Mouse (Mus musculus) stomach, embryonic 16.5 days (tissue): Measurements from ENCODE around the gene Fam234a. TPM values are rescaled to one million over a fixed set of nuclear protein-coding genes. Genes with fewer than 3 reads are reported as not detected.
A peak's percentile ranks its signal among the peaks of the same experiment; 100 is the strongest.

Experiments used
- ATAC-seq: fragments of 200-750 bp; cut with Nextera tagmentation; 2 replicates; pipeline ENCODE4 v1.8.0; 2017; ENCODE audit warnings: moderate number of reproducible peaks, moderate TSS enrichment; ENCODE audit not compliant: insufficient read depth, low FRiP score
- H3K27ac ChIP-seq: fragments of 300-500 bp; sonication (generic); 2 replicates; pipeline ENCODE4 v1.5.1; 2014; ENCODE audit warnings: low read length
- H3K27me3 ChIP-seq: fragments of 300-500 bp; sonication (generic); 2 replicates; pipeline ENCODE4 v1.6.1; 2014; ENCODE audit warnings: low read length, control low read depth, mixed read lengths; ENCODE audit not compliant: control insufficient read depth, insufficient read depth
- H3K36me3 ChIP-seq: fragments of 300-500 bp; sonication (generic); 2 replicates; pipeline ENCODE4 v1.6.1; 2014; ENCODE audit warnings: low read length; ENCODE audit not compliant: control insufficient read depth, insufficient read depth
- H3K4me1 ChIP-seq: fragments of 300-500 bp; sonication (generic); 2 replicates; pipeline ENCODE4 v1.6.1; 2014; ENCODE audit warnings: low read length, control low read depth, mixed read lengths; ENCODE audit not compliant: control insufficient read depth, insufficient read depth
- H3K4me2 ChIP-seq: fragments of 300-500 bp; sonication (generic); 2 replicates; pipeline ENCODE4 v1.6.1; 2014; ENCODE audit warnings: low read depth, low read length, mixed read lengths
- H3K4me3 ChIP-seq: fragments of 300-500 bp; sonication (generic); replicated peaks from 2 replicates; pipeline ENCODE4 v1.5.1; 2014; ENCODE audit warnings: mild to moderate bottlenecking, low read length
- H3K9ac ChIP-seq: fragments of 300-500 bp; sonication (generic); 2 replicates; pipeline ENCODE4 v1.6.1; 2014; ENCODE audit warnings: low read length
- H3K9me3 ChIP-seq: fragments of 300-500 bp; sonication (generic); replicated peaks from 2 replicates; pipeline ENCODE4 v1.6.1; 2016; ENCODE audit warnings: low read length, control low read depth; ENCODE audit not compliant: control insufficient read depth
- WGBS: fragments of 180-500 bp; shearing (Covaris S2); extraction: QIAGEN DNeasy Blood & Tissue Kit; methylation state at CpG from one replicate; pipeline ENCODE4 v1.1.7; 2014; 5-methylcytosine and 5-hydroxymethylcytosine counted together
- polyA plus RNA-seq: library from polyadenylated mRNA; unstranded; fragments of >200 nt; fragmentation: Nextera tagmentation; extraction: Ambion mirVana; gene quantifications from 2 replicates; pipeline ENCODE4 v1.2.1, GENCODE M21; 2015

The Fam234a gene
- polyA plus RNA-seq, 1 experiment from 2014 or later: 89.0 TPM

DNA sequence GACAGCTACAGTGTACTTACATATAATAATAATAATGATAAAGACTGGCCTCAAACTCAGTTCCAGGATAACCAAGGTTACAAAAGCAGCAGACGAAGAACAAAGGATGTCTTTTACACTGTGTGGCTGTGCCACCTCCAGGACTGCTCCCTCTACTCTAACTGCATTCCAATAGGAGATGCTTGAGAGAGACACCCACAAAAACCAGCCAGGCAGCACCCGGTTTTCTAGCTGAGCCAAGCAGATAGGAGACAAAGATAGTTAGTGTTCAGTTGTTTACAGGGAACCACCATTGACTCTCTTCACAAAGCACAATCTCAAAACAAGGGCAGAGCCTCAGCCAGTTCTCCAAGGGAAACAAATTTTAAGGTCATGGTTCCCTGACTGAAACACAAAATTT is 4.5 kb downstream of the Fam234a start:
- Histone ChIP-seq H3K4me3 (no peak overlapping the region), H3K4me2 (no peak overlapping the region), H3K4me1 (peaks cover 22% of the 10 kb centered on the region), H3K27ac (peak overlapping the region; percentile 62), H3K36me3 (no peaks in the 10 kb centered on the region), H3K9me3 (no peaks in the 10 kb centered on the region), H3K27me3 (no peaks in the 10 kb centered on the region), H3K9ac (no peak overlapping the region)
- 54% methylated on average over 2 of the region's 2 CpGs for WGBS
- no peak for ATAC-seq

DNA sequence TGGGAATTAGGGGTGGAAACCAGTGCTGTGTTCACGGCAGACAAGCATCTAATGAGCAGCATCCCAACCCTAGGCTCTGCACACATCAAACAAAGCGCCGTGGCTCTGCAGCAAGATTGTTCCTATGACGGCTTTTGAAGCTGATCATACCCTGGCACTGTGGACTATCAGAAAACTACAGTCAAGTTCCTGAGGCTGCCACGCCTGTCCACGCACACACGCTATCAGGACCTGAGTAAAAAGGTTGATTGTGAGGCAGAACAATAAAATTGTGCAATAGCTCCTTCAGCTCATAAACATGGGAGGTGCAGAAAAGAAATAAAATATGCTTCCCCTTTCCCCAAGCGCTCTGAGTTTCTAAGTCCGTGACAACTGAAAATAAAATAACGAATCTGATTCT is 6.4 kb downstream of the Fam234a start:
- Histone ChIP-seq H3K27me3 (no peaks in the 10 kb centered on the region), H3K4me2 (no peak overlapping the region), H3K27ac (peak overlapping the region; percentile 38), H3K4me1 (peaks cover 18% of the 10 kb centered on the region), H3K9me3 (no peaks in the 10 kb centered on the region), H3K9ac (no peak overlapping the region), H3K36me3 (no peaks in the 10 kb centered on the region), H3K4me3 (no peak overlapping the region)
- peak; percentile 80 for ATAC-seq
- WGBS: 62% methylated on average over 10 of the region's 10 CpGs

DNA sequence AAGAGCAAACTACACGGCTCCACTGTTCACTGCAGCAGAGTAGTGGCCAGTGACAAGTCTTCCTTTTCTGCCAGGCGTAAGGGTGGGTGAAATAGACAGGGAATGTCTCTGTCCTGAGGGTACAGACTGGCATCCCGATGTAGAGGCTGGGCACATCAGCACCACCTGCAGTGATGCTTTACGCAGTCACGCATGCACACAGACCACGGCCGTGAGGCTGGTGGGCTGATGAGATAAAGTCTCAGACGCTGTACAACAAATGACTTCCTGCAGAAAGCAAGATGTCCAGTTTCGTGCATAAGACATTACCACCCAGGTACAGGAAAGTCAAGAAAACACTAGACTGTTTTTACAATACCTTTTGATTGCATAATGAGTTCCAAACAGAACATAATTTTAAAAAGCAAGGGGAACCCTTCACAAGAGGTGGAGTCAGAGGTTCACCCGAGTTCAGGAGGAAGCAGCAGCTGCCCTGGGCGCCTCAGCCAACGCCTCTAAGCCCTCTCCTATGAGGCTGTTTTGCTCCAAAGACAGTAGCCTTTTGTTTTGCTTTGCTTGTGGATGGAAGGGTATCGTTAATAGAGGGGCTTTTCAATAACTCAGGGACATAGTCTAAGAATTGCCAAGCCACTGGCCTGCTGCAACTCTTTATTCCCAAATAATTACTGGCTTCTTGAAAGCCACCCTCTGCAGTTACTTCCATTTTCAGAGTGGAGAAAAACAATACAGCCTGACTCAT is 8.8 kb downstream of the Fam234a start:
- no peak overlapping the region; the same call in 1 of the 2 replicates for H3K9ac ChIP-seq
- H3K4me2 ChIP-seq: no peak overlapping the region
- no peaks in the 10 kb centered on the region for H3K9me3 ChIP-seq
- peak overlapping the region; percentile 58 for H3K27ac ChIP-seq
- ATAC-seq: no peak
- WGBS: 58% methylated on average over 13 of the region's 13 CpGs
- H3K4me3 ChIP-seq: no peak overlapping the region
- H3K27me3 ChIP-seq: no peaks in the 10 kb centered on the region
- no peaks in the 10 kb centered on the region for H3K36me3 ChIP-seq
- H3K4me1 ChIP-seq: peaks cover 15% of the 10 kb centered on the region

DNA sequence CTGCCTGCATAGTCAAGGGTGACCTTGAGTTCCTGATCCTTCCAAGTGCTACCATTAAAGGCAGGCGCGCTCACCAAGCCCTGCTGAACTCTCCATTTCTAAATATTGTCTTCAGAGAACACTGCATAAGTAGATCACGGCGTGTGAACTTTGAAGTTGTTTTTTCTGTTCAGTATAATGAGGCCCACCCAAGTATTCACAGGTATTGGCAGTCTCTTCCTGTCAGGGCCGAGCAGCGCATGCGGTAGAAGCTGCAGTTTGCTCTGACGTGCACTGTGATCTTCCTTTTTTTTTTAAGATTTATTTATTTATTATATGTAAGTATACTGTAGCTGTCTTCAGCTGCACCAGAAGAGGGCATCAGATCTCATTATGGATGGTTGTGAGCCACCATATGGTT is 9.7 kb downstream of the Fam234a start:
- Histone ChIP-seq H3K9me3 (no peaks in the 10 kb centered on the region), H3K9ac (no peak overlapping the region), H3K4me3 (no peak overlapping the region), H3K4me2 (no peak overlapping the region), H3K4me1 (peaks cover 15% of the 10 kb centered on the region), H3K27ac (no peak overlapping the region), H3K36me3 (no peaks in the 10 kb centered on the region), H3K27me3 (no peaks in the 10 kb centered on the region)
- WGBS: 86% methylated on average over 8 of the region's 8 CpGs
- ATAC-seq: no peak

DNA sequence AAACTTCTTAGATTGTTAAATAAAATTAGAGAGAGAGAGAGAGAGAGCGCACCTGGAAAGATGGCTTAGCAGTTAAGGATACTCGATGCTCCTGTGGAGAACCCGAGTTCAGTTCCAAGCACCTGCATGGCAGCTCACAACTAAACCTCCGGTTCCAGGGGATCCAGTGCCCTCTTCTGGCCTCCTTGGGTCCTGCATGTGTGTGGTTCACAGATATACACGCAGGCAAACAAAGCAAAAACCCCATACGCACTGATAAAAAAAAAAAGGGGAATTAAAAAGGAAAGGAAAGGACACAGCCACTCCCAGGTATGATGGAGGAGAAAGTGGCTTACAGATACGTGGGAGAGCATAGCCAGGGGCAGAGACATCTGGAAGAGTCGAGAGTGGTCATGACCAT is 11.2 kb downstream of the Fam234a start:
- Histone ChIP-seq H3K9me3 (no peaks in the 10 kb centered on the region), H3K27me3 (no peaks in the 10 kb centered on the region), H3K27ac (no peak overlapping the region), H3K4me1 (peaks cover 15% of the 10 kb centered on the region), H3K4me3 (no peak overlapping the region), H3K9ac (no peak overlapping the region), H3K4me2 (no peak overlapping the region), H3K36me3 (no peaks in the 10 kb centered on the region)
- ATAC-seq: no peak
- 76% methylated on average over 8 of the region's 8 CpGs for WGBS

DNA sequence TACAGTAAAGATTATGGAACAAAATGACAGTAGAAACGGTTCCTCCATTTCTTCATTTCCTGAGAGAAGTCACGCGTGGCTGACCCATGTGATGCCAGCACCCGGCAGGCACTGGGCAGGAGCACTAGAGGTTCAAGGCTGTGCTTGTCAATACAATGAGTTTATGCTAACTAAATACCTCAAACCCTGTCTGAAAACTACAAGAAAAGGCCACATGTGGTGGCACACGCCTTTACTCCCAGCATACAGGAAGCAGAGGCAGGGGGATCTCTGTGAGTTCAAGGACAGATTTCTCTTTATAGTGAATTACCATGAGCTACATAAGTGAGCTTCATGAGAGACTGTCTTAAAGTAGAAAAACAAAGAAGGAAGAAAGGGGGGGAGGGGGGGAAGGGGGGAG is 12.9 kb downstream of the Fam234a start:
- H3K4me3 ChIP-seq: no peak overlapping the region
- peaks cover 7% of the 10 kb centered on the region; the same call in 1 of the 2 replicates for H3K4me1 ChIP-seq
- no peak overlapping the region for H3K27ac ChIP-seq
- H3K27me3 ChIP-seq: no peaks in the 10 kb centered on the region
- no peak overlapping the region for H3K9ac ChIP-seq
- no peaks in the 10 kb centered on the region for H3K9me3 ChIP-seq
- H3K4me2 ChIP-seq: no peak overlapping the region
- WGBS: 79% methylated on average over 5 of the region's 5 CpGs
- ATAC-seq: no peak
- no peaks in the 10 kb centered on the region for H3K36me3 ChIP-seq

DNA sequence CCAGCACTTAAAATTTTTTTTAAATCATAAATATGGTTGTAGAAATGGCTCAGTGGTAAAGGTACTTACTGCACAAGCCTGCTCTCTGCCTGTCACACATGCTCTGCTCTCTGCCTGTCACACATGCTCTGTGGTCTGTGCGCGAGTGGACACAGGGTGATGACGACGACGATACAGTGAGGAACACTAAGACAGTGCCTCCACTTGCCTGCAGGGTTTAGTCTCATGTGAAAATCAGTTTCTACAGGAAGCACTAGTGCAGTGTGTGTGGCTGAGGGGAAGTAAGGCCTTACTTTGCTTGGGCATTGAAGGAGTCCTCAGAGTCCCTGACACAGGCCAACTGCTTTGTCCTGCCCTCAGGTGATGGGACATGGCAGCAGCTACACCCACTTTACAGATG is 14.3 kb downstream of the Fam234a start:
- Histone ChIP-seq H3K4me2 (no peak overlapping the region), H3K9me3 (no peaks in the 10 kb centered on the region), H3K9ac (no peak overlapping the region), H3K27ac (no peak overlapping the region), H3K4me3 (no peak overlapping the region), H3K27me3 (no peaks in the 10 kb centered on the region), H3K4me1 (no peaks in the 10 kb centered on the region), H3K36me3 (no peaks in the 10 kb centered on the region)
- 96% methylated on average over 5 of the region's 5 CpGs for WGBS
- no peak for ATAC-seq

DNA sequence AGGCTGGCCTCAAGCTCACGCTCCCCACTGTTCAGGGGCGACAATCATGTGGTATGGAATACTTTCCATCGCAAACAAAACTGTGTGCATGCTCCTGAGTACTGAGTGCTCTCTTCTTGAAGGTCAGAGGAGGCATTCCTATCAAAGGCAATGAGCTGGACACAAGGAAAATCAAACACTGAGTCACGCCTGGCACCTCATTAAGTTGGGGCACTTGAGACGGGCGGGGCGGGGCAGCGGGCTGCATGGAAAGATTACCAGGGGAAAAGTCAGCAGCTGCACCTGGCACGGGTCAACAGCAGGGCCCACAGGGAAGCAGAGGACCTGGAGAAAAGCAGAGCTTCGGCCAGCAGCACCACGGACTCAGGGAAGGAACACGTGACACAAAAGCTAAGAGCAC is 18.9 kb downstream of the Fam234a start:
- 57% methylated on average over 12 of the region's 12 CpGs for WGBS
- no peak overlapping the region for H3K4me3 ChIP-seq
- no peak overlapping the region for H3K4me2 ChIP-seq
- no peaks in the 10 kb centered on the region for H3K36me3 ChIP-seq
- H3K9ac ChIP-seq: no peak overlapping the region
- H3K9me3 ChIP-seq: no peaks in the 10 kb centered on the region
- peak overlapping the region; percentile 85 for H3K27ac ChIP-seq
- no peaks in the 10 kb centered on the region for H3K4me1 ChIP-seq
- peak; percentile 88 for ATAC-seq
- no peaks in the 10 kb centered on the region for H3K27me3 ChIP-seq

DNA sequence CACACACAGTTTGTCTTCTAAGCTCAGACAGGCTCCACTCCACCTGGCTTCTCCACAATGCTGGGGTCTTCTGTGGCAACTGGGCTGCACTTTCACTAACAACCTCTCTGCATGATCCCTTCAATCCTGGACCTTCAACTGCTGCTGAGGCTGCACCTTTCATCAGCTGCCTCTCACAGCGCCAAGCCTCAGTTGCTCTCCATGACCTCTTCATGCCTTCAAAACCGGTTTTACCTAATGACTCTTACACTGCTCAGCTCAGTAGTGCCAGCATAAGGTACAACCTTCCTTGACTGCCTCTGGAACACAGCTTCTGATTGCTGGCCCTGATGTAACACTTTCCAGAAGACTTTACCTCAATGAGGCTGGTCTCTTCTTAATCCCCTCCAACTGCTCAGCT is 22.5 kb downstream of the Fam234a start:
- ATAC-seq: no peak
- no peaks in the 10 kb centered on the region for H3K27me3 ChIP-seq
- no peaks in the 10 kb centered on the region for H3K4me1 ChIP-seq
- H3K27ac ChIP-seq: peak overlapping the region; percentile 56; the same call in 1 of the 2 replicates
- H3K9ac ChIP-seq: no peak overlapping the region
- no peaks in the 10 kb centered on the region for H3K9me3 ChIP-seq
- no peak overlapping the region for H3K4me3 ChIP-seq
- WGBS: 59% methylated on average over 2 of the region's 2 CpGs
- H3K36me3 ChIP-seq: no peaks in the 10 kb centered on the region
- no peak overlapping the region for H3K4me2 ChIP-seq
